Mouse (Mus musculus) ES-Bruce4 (cell line): ENCODE measurements around the gene Chrnd. TPM values are rescaled to one million over a fixed set of nuclear protein-coding genes. Genes with fewer than 3 reads are reported as not detected.

Source experiments
- H3K27ac ChIP-seq: 2 replicates; pipeline ENCODE4 v1.5.1; 2012; ENCODE audit warnings: low read length, inconsistent platforms; ENCODE audit not compliant: insufficient read depth
- H3K27me3 ChIP-seq: 2 replicates; pipeline ENCODE4 v1.6.1; 2012; ENCODE audit warnings: mild to moderate bottlenecking, low read length, inconsistent platforms; ENCODE audit not compliant: control insufficient read depth, poor library complexity, insufficient read depth, severe bottlenecking
- H3K36me3 ChIP-seq: 2 replicates; pipeline ENCODE4 v1.6.1; 2012; ENCODE audit warnings: inconsistent platforms, mild to moderate bottlenecking, low read length, moderate library complexity; ENCODE audit not compliant: control insufficient read depth, poor library complexity, insufficient read depth, severe bottlenecking
- H3K4me1 ChIP-seq: one replicate; pipeline ENCODE4 v1.8.1; 2011; ENCODE audit warnings: low read length; ENCODE audit not compliant: control insufficient read depth, insufficient read depth
- H3K4me3 ChIP-seq: 2 replicates; pipeline ENCODE4 v1.5.1; 2011; ENCODE audit warnings: low read depth, mild to moderate bottlenecking, low read length
- H3K9ac ChIP-seq: 2 replicates; pipeline ENCODE4 v1.6.1; 2012; ENCODE audit warnings: low read depth, mild to moderate bottlenecking, inconsistent platforms; ENCODE audit not compliant: poor library complexity, severe bottlenecking
- H3K9me3 ChIP-seq: replicated peaks from 2 replicates; pipeline ENCODE4 v1.6.1; 2012; ENCODE audit warnings: mild to moderate bottlenecking, low read length, inconsistent platforms; ENCODE audit not compliant: control insufficient read depth, poor library complexity, insufficient read depth, severe bottlenecking
- CTCF ChIP-seq: IDR thresholded peaks from one replicate; pipeline ENCODE4 v1.8.1; 2011; ENCODE audit warnings: low read depth, low read length
- EP300 ChIP-seq: IDR thresholded peaks from 2 replicates; pipeline ENCODE4 v1.6.1; 2011; ENCODE audit warnings: low read depth, low read length; ENCODE audit not compliant: insufficient read depth
- POLR2A ChIP-seq: IDR thresholded peaks from one replicate; pipeline ENCODE4 v1.8.1; 2011; ENCODE audit warnings: low read length; ENCODE audit not compliant: insufficient read depth
- polyA plus RNA-seq: library from polyadenylated mRNA; stranded (reverse); fragments of >200 nt; gene quantifications from 2 replicates; pipeline ENCODE4 v1.2.4, GENCODE M21; 2011; ENCODE audit warnings: low read depth; ENCODE audit not compliant: missing spikeins, insufficient read depth, insufficient read length

Gene Chrnd
- polyA plus RNA-seq = not detected in 2 replicates

GRCm38 (mm10) chr1:87190429-87190828, at the start of gene Chrnd:
TSS of gene Chrnd (plus strand) at chr1:87190607.
- no peaks in the 10 kb centered on the region for H3K36me3 ChIP-seq
- H3K27me3 ChIP-seq = no peaks in the 10 kb centered on the region
- peaks cover 1% of the 10 kb centered on the region for H3K4me1 ChIP-seq
- TF ChIP-seq CTCF = no peak
- TF ChIP-seq EP300 = no peak
- no peak for TF ChIP-seq POLR2A
- peak within 1 kb of the TSS; percentile 12; the same call in 1 of the 2 replicates for H3K4me3 ChIP-seq
- no peak within 1 kb of the TSS for H3K27ac ChIP-seq
- no peak within 1 kb of the TSS for H3K9ac ChIP-seq
- H3K9me3 ChIP-seq = no peaks in the 10 kb centered on the region

GRCm38 (mm10) chr1:87141550-87141949, 48.9 kb upstream of the Chrnd start:
- TF ChIP-seq EP300 (no peak), CTCF (no peak), POLR2A (no peak)
- Histone ChIP-seq H3K9me3 (peaks cover 7% of the 10 kb centered on the region), H3K27me3 (no peaks in the 10 kb centered on the region; the same call in 1 of the 2 replicates), H3K4me3 (no peak overlapping the region), H3K9ac (no peak overlapping the region), H3K27ac (no peak overlapping the region), H3K36me3 (no peaks in the 10 kb centered on the region), H3K4me1 (no peaks in the 10 kb centered on the region)

- no peak for TF ChIP-seq CTCF
- no peak for TF ChIP-seq EP300
- no peak for TF ChIP-seq POLR2A
- H3K4me1 ChIP-seq = no peaks in the 10 kb centered on the region
Measured at GRCm38 (mm10) chr1:87142456-87142855, 48.0 kb upstream of the Chrnd start.

GRCm38 (mm10) chr1:87143141-87143540, 47.3 kb upstream of the Chrnd start:
- no peak overlapping the region for H3K27ac ChIP-seq
- H3K4me3 ChIP-seq = no peak overlapping the region
- no peaks in the 10 kb centered on the region; the same call in 1 of the 2 replicates for H3K27me3 ChIP-seq
- H3K9ac ChIP-seq = no peak overlapping the region
- H3K36me3 ChIP-seq = no peaks in the 10 kb centered on the region
- TF ChIP-seq CTCF (no peak), POLR2A (no peak), EP300 (no peak)
- H3K4me1 ChIP-seq = no peaks in the 10 kb centered on the region
- peaks cover 7% of the 10 kb centered on the region for H3K9me3 ChIP-seq

More at GRCm38 (mm10) chr1:87142456-87142855, 48.0 kb upstream of the Chrnd start:
- Histone ChIP-seq H3K9me3 (peaks cover 7% of the 10 kb centered on the region), H3K4me3 (no peak overlapping the region), H3K27ac (no peak overlapping the region), H3K9ac (no peak overlapping the region), H3K27me3 (no peaks in the 10 kb centered on the region; the same call in 1 of the 2 replicates), H3K36me3 (no peaks in the 10 kb centered on the region)

- peaks cover 2% of the 10 kb centered on the region; the same call in 1 of the 2 replicates for H3K27me3 ChIP-seq
- H3K27ac ChIP-seq = no peak overlapping the region
- H3K36me3 ChIP-seq = no peaks in the 10 kb centered on the region
- no peak overlapping the region for H3K9ac ChIP-seq
- H3K4me1 ChIP-seq = no peaks in the 10 kb centered on the region
- H3K4me3 ChIP-seq = no peak overlapping the region
- no peaks in the 10 kb centered on the region for H3K9me3 ChIP-seq
- no peak for TF ChIP-seq CTCF
- TF ChIP-seq EP300 = no peak
- TF ChIP-seq POLR2A = no peak
Measured at GRCm38 (mm10) chr1:87149422-87149821, 41.0 kb upstream of the Chrnd start.

- H3K36me3 ChIP-seq = no peaks in the 10 kb centered on the region
Measured at GRCm38 (mm10) chr1:87151286-87151685, 39.1 kb upstream of the Chrnd start.

More at GRCm38 (mm10) chr1:87151286-87151685, 39.1 kb upstream of the Chrnd start:
- Histone ChIP-seq H3K4me3 (no peak overlapping the region), H3K4me1 (no peaks in the 10 kb centered on the region), H3K27me3 (peaks cover 16% of the 10 kb centered on the region), H3K9ac (no peak overlapping the region), H3K27ac (no peak overlapping the region), H3K9me3 (no peaks in the 10 kb centered on the region)
- TF ChIP-seq POLR2A = no peak
- no peak for TF ChIP-seq EP300
- no peak for TF ChIP-seq CTCF
